Mouse (Mus musculus): ENCODE results near the gene Fev. TPM values are rescaled to one million over a fixed set of nuclear protein-coding genes. Genes with fewer than 3 reads are reported as not detected.

Fev gene
- polyA plus RNA-seq, 1 experiment from 2014 or later, result not detected

DNA sequence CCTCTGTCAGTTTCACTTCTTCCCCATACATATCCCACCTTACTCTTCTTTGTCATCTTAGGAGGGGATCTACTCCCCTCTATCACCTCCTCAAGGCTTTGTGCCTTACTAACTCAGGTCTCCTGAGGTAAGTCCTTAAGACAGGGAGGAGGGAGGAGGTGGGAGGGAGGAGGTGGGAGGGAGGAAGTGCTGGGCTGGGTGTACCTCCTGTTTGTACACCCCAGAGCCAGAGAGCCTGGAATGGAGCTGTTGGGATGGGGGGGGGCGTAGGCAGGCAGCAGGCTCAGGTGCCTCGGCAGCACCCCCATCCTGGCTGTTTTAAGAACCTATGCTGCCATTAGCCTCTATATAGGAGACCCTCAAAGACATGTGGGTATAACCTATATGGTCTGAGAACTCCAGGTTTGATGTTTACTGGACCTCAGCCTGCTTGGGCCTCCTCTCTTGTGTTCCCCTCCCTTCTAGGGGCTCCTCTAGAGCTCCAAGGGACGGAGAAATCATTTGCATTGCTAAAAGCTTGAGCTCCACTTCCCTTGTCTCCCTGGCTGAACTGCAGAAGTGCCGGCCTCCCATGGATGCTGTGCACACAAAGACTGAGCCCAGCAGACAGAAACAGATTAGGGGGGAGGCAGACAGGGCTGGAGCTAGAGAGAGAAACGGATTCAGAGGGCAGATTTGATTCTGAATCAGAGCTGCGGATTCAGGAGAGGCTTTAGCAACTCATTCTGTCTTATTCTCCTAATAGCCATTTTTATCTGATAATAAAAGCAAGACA is 34.0 kb downstream of the Fev start:
- Histone ChIP-seq H3K27ac (replicated peaks; ENCODE audit: low read depth, low read length) (no peak overlapping the region), H3K4me3 (ENCODE audit: low read depth, low read length) (no peak overlapping the region), H3K9ac (ENCODE audit: low read depth, low read length) (no peak overlapping the region), H3K4me1 (ENCODE audit: control insufficient read depth, insufficient read depth, low read length) (0 out of 2 replicates have a peak, but pooled peaks cover 8% of the 10 kb centered on the region), H3K27me3 (replicated peaks; ENCODE audit: control insufficient read depth, insufficient read depth, low read length) (peaks cover 68% of the 10 kb centered on the region), H3K9me3 (ENCODE audit: control insufficient read depth, low read length) (no peaks in the 10 kb centered on the region), H3K36me3 (ENCODE audit: control insufficient read depth, insufficient read depth, low read length) (no peaks in the 10 kb centered on the region), H3K4me2 (ENCODE audit: low read depth, low read length) (no peak overlapping the region)
- ATAC-seq (ENCODE audit: low read depth), result no peak
- WGBS, result 12% methylated on average over 6 of the region's 6 CpGs
- DNase-seq (ENCODE audit: low spot score), result no peak

DNA sequence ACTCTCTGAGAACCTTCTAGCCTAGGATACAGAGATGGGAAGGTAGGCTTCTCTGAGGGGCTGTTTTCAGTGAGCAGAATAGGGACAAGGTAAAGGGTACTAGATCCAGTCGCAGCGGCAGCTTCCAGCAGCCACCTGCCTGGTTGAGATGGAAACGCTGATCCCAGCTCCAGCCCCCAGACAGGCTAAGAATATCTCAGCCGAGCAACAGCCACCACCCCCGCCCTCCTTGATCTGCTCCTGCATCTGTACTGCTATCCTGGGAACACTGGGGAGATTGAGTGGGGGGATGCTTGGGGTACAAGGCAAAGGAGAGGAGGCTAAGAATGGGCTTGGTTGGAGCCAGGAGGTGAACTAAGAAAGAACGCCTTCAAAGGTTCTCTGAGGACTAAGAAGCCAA is 35.0 kb downstream of the Fev start:
- 25% methylated on average over 6 of the region's 6 CpGs for WGBS
- no peak overlapping the region for H3K4me3 ChIP-seq (ENCODE audit: low read depth, low read length)
- H3K36me3 ChIP-seq (ENCODE audit: control insufficient read depth, insufficient read depth, low read length), result no peaks in the 10 kb centered on the region
- no peak overlapping the region for H3K4me2 ChIP-seq (ENCODE audit: low read depth, low read length)
- H3K9ac ChIP-seq (ENCODE audit: low read depth, low read length), result no peak overlapping the region
- no peaks in the 10 kb centered on the region for H3K9me3 ChIP-seq (ENCODE audit: control insufficient read depth, low read length)
- no peak for DNase-seq (ENCODE audit: low spot score)
- peaks cover 58% of the 10 kb centered on the region for H3K27me3 ChIP-seq (replicated peaks; ENCODE audit: control insufficient read depth, insufficient read depth, low read length)
- no peak overlapping the region for H3K27ac ChIP-seq (replicated peaks; ENCODE audit: low read depth, low read length)
- ATAC-seq (ENCODE audit: low read depth), result no peak
- 0 out of 2 replicates have a peak, but pooled peaks cover 4% of the 10 kb centered on the region for H3K4me1 ChIP-seq (ENCODE audit: control insufficient read depth, insufficient read depth, low read length)

DNA sequence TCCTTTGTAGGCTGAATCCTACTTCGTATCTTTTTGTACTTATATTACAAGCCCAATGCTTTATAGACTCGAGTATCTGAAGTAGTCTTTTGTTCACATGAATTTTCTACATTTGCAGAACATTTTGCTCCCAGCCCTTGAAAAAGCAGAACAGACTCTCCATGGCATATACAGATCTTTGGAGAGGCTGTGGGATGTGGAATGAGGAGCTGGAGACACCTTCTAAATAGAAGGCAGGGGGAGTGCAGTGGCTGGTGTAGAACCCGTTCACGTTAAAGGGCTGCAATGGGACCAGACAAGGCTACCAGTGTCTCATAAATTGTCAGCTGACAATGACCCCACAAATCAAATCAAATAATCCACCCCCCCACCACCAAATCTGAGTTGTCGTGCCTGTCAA is 36.3 kb downstream of the Fev start:
- Histone ChIP-seq H3K4me1 (ENCODE audit: control insufficient read depth, insufficient read depth, low read length) (no peaks in the 10 kb centered on the region), H3K9me3 (ENCODE audit: control insufficient read depth, low read length) (no peaks in the 10 kb centered on the region), H3K4me2 (ENCODE audit: low read depth, low read length) (no peak overlapping the region), H3K27me3 (replicated peaks; ENCODE audit: control insufficient read depth, insufficient read depth, low read length) (peaks cover 48% of the 10 kb centered on the region), H3K36me3 (ENCODE audit: control insufficient read depth, insufficient read depth, low read length) (no peaks in the 10 kb centered on the region), H3K9ac (ENCODE audit: low read depth, low read length) (no peak overlapping the region), H3K4me3 (ENCODE audit: low read depth, low read length) (no peak overlapping the region), H3K27ac (replicated peaks; ENCODE audit: low read depth, low read length) (no peak overlapping the region)
- no peak for ATAC-seq (ENCODE audit: low read depth)
- DNase-seq (ENCODE audit: low spot score), result no peak
- WGBS, result 55% methylated on average over 5 of the region's 5 CpGs

DNA sequence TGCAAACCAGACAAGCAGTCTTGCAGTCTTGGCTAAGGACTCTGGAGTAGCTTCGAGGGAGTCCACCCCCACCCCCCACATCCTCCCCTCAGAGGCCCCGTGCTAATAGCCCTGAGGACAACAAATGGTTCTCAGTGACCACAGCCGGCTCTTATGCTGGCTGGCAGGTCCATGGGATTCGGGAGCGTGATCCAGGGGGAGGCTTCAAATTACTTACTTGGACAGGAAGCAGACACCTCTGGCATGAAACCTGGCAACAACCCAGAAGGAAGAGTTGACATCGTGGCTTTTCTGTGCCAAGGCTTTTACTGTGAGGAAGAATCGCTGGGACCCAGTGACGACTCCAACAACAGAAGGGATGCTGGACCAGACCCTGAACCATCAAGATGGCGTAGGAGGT is 38.9 kb downstream of the Fev start:
- ATAC-seq (ENCODE audit: low read depth) (no peak), DNase-seq (ENCODE audit: low spot score) (peak; percentile 10)
- H3K9ac ChIP-seq (ENCODE audit: low read depth, low read length), result no peak overlapping the region
- H3K27me3 ChIP-seq (replicated peaks; ENCODE audit: control insufficient read depth, insufficient read depth, low read length), result peaks cover 24% of the 10 kb centered on the region
- no peak overlapping the region for H3K4me2 ChIP-seq (ENCODE audit: low read depth, low read length)
- no peaks in the 10 kb centered on the region for H3K36me3 ChIP-seq (ENCODE audit: control insufficient read depth, insufficient read depth, low read length)
- H3K4me3 ChIP-seq (ENCODE audit: low read depth, low read length), result no peak overlapping the region
- no peak overlapping the region for H3K27ac ChIP-seq (replicated peaks; ENCODE audit: low read depth, low read length)
- H3K4me1 ChIP-seq (ENCODE audit: control insufficient read depth, insufficient read depth, low read length), result no peaks in the 10 kb centered on the region
- WGBS, result 30% methylated on average over 9 of the region's 9 CpGs
- no peaks in the 10 kb centered on the region for H3K9me3 ChIP-seq (ENCODE audit: control insufficient read depth, low read length)

DNA sequence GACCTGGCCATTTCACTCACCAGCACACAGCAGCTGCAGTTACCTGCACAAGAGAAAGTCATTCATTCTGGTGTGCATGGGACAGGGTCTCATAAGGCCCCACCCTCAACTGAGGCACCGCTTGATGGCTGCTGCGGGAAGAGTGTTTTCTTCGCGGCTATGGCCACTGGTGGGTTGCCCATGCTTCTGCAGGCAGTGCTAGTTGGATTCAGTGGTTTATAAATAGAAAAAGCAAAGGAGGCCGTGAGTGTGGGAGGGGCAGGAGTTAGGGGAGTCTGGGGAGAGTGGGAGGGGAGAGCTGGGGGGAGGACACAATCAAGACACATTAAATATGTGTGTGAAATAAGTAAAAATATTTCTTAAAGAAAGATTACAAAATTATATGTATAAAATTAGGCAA is 42.1 kb downstream of the Fev start:
- 79% methylated on average over 5 of the region's 5 CpGs for WGBS
- Histone ChIP-seq H3K9me3 (ENCODE audit: control insufficient read depth, low read length) (no peaks in the 10 kb centered on the region), H3K4me1 (ENCODE audit: control insufficient read depth, insufficient read depth, low read length) (no peaks in the 10 kb centered on the region), H3K4me3 (ENCODE audit: low read depth, low read length) (no peak overlapping the region), H3K27ac (replicated peaks; ENCODE audit: low read depth, low read length) (no peak overlapping the region), H3K4me2 (ENCODE audit: low read depth, low read length) (no peak overlapping the region), H3K27me3 (replicated peaks; ENCODE audit: control insufficient read depth, insufficient read depth, low read length) (peaks cover 4% of the 10 kb centered on the region; the same call in 1 of the 2 replicates), H3K9ac (ENCODE audit: low read depth, low read length) (no peak overlapping the region), H3K36me3 (ENCODE audit: control insufficient read depth, insufficient read depth, low read length) (no peaks in the 10 kb centered on the region)
- ATAC-seq (ENCODE audit: low read depth), result no peak
- no peak for DNase-seq (ENCODE audit: low spot score)

DNA sequence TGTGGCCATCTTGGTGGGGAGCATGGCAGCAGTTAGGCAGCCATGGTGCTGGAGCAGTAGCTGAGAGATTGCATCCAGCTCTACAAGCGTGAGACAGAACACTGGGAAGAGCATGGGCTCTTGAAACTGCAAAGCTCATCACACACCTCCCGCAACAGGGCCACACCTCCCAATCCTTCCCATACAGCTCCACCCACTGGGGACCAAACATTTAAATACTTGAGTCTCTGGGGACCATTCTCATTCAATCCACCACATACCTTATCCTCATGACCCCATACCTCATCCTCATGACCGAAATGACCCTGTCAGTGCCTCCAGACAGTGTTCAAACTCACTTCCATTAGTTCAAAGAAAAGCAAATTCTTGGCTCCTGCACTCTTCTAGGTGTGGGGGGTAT is 52.0 kb downstream of the Fev start:
- DNase-seq (ENCODE audit: low spot score) (no peak), ATAC-seq (ENCODE audit: low read depth) (no peak)
- Histone ChIP-seq H3K27me3 (replicated peaks; ENCODE audit: control insufficient read depth, insufficient read depth, low read length) (no peaks in the 10 kb centered on the region), H3K9me3 (ENCODE audit: control insufficient read depth, low read length) (no peaks in the 10 kb centered on the region), H3K4me3 (ENCODE audit: low read depth, low read length) (no peak overlapping the region), H3K4me2 (ENCODE audit: low read depth, low read length) (no peak overlapping the region), H3K9ac (ENCODE audit: low read depth, low read length) (no peak overlapping the region), H3K4me1 (ENCODE audit: control insufficient read depth, insufficient read depth, low read length) (no peaks in the 10 kb centered on the region), H3K27ac (replicated peaks; ENCODE audit: low read depth, low read length) (no peak overlapping the region), H3K36me3 (ENCODE audit: control insufficient read depth, insufficient read depth, low read length) (no peaks in the 10 kb centered on the region)
- WGBS, result 79% methylated on average over 3 of the region's 3 CpGs

MicroRNAs within 50 kb of the gene (microRNA counts, 519-probe panel; counts per million panel counts)
- 1,728 counts per million, percentile 10 among the panel's probes with 10 or more counts for microRNA mmu-miR-375

Small RNA genes lying within 50 kb of the gene (microRNA-seq; reads per million reads assigned to microRNA genes)
- gene Mir375 (ENCODE audit: borderline number of aligned reads), result 1,311 reads per million, percentile 77 among the genes with 10 or more reads in this experiment

Other genes starting within 250 kb of the Fev start
- gene Ttll4, start 223.7 kb downstream of the Fev start, polyA plus RNA-seq (2014; fragmentation: Nextera tagmentation; extraction: Ambion mirVana), result 18.2 and 20.1 TPM in 2 replicates
- 9.0 and 9.7 TPM in 2 replicates for gene Cyp27a1, start 171.8 kb downstream of the Fev start, polyA plus RNA-seq (2014; fragmentation: Nextera tagmentation; extraction: Ambion mirVana)
- 4.5 and 6.4 TPM in 2 replicates for gene Prkag3, start 136.2 kb downstream of the Fev start, polyA plus RNA-seq (2014; fragmentation: Nextera tagmentation; extraction: Ambion mirVana)
- 16.1 and 23.1 TPM in 2 replicates for gene Wnt6, start 113.5 kb downstream of the Fev start, polyA plus RNA-seq (2014; fragmentation: Nextera tagmentation; extraction: Ambion mirVana)
- 6.1 and 6.7 TPM in 2 replicates for gene Wnt10a, start 93.9 kb downstream of the Fev start, polyA plus RNA-seq (2014; fragmentation: Nextera tagmentation; extraction: Ambion mirVana)
- 0.60 and 0.79 TPM in 2 replicates for gene Cdk5r2, start 30.5 kb downstream of the Fev start, polyA plus RNA-seq (2014; fragmentation: Nextera tagmentation; extraction: Ambion mirVana)
- gene Cryba2, start 7.7 kb upstream of the Fev start, polyA plus RNA-seq (2014; fragmentation: Nextera tagmentation; extraction: Ambion mirVana), result not detected in 2 replicates
- 0.25 and 1.2 TPM in 2 replicates for gene Cfap65, start 50.2 kb upstream of the Fev start, polyA plus RNA-seq (2014; fragmentation: Nextera tagmentation; extraction: Ambion mirVana)
- 2.0 and 2.2 TPM in 2 replicates for gene Ihh, start 66.3 kb upstream of the Fev start, polyA plus RNA-seq (2014; fragmentation: Nextera tagmentation; extraction: Ambion mirVana)
- gene Nhej1, start 239.8 kb upstream of the Fev start, polyA plus RNA-seq (2014; fragmentation: Nextera tagmentation; extraction: Ambion mirVana), result 10.3 and 11.5 TPM in 2 replicates
- 0.08 and 0.13 TPM in 2 replicates for gene Slc23a3, start 248.5 kb upstream of the Fev start, polyA plus RNA-seq (2014; fragmentation: Nextera tagmentation; extraction: Ambion mirVana)

All from embryonic facial prominence, embryonic 14.5 days (tissue).